Mouse (Mus musculus): Measurements from ENCODE around the gene Zfp629. TPM values are rescaled to one million over a fixed set of nuclear protein-coding genes. Genes with fewer than 3 reads are reported as not detected.
A peak's percentile ranks its signal among the peaks of the same experiment; 100 is the strongest.

Zfp629 gene
- polyA plus RNA-seq, 1 experiment from 2014 or later, result 23.5 TPM

DNA sequence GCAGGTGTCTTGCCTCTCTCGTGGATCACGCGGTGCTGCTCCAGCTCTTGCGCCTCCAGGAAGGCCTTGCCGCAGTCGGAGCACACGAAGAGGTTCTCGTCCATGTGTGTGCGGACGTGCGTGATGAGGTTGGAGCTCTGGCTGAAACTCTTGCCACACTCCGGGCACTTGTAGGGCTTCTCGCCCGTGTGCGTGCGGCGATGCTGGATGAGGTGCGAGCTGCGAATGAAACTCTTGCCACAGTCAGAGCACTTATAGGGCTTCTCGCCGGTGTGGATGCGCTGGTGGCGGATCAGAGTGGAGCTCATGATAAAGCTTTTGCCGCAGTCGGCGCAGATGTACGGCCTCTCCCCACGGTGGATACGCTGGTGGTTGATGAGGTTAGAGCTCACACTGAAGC is 4.6 kb downstream of the Zfp629 start:
- Histone ChIP-seq H3K9me3 (ENCODE audit: control insufficient read depth, low read length) (no peaks in the 10 kb centered on the region), H3K9ac (ENCODE audit: low read depth, low read length) (no peak overlapping the region), H3K4me2 (replicated peaks; ENCODE audit: low read depth, low read length) (no peak overlapping the region), H3K4me3 (ENCODE audit: low read length) (no peak overlapping the region), H3K4me1 (ENCODE audit: control insufficient read depth, insufficient read depth, low read length) (peaks cover 14% of the 10 kb centered on the region), H3K27me3 (ENCODE audit: control insufficient read depth, insufficient read depth, low read length) (no peaks in the 10 kb centered on the region), H3K36me3 (ENCODE audit: control insufficient read depth, insufficient read depth, low read length) (peaks cover 60% of the 10 kb centered on the region), H3K27ac (ENCODE audit: low read depth, low read length) (no peak overlapping the region)
- 96% methylated on average over 29 of the region's 29 CpGs for WGBS
- ATAC-seq (ENCODE audit: low FRiP score, low TSS enrichment), result no peak

DNA sequence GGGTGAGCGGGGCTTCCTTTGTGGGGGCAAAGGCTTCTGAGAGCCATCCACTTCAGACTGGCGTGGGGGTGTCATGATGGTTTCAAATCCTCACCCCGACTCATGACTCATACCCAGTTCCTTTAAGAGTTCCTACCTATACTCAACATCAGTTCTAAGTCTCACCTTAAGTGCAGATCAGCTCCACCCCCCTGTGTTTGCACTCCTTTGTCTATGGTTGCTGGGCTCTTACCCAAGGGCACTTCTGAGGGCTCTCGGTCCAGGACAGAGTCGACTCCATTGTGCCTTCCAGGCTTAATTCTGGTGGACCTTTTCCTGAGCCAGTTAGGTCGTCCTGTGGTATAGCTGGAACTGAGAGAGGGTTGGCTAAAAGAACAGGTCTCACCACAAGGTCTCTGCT is 8.4 kb downstream of the Zfp629 start:
- ATAC-seq (ENCODE audit: low FRiP score, low TSS enrichment), result no peak
- Histone ChIP-seq H3K4me1 (ENCODE audit: control insufficient read depth, insufficient read depth, low read length) (no peaks in the 10 kb centered on the region), H3K9ac (ENCODE audit: low read depth, low read length) (no peak overlapping the region), H3K27me3 (ENCODE audit: control insufficient read depth, insufficient read depth, low read length) (no peaks in the 10 kb centered on the region), H3K27ac (ENCODE audit: low read depth, low read length) (no peak overlapping the region), H3K36me3 (ENCODE audit: control insufficient read depth, insufficient read depth, low read length) (peaks cover 73% of the 10 kb centered on the region), H3K4me3 (ENCODE audit: low read length) (no peak overlapping the region), H3K4me2 (replicated peaks; ENCODE audit: low read depth, low read length) (no peak overlapping the region), H3K9me3 (ENCODE audit: control insufficient read depth, low read length) (no peaks in the 10 kb centered on the region)
- 88% methylated on average over 6 of the region's 6 CpGs for WGBS

DNA sequence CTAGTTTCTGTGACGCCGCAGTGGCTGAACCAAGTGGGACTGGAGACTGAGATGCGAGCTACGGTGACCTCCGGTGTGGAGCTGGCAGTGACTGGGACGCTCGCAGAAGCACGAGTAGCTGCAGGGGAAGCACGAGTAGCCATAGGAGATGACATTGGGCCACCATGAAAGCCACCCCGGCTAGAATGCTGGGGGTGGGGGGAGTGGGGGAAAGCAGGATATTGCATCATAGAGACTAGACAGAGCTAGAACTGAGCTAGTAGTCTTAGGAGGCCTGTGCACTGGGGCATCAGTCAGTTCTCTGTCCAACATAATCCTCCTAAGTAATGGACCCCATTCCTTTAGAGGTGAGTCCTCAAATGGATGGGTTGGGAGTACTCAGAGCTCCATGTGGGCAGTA is 11.3 kb downstream of the Zfp629 start:
- no peak overlapping the region for H3K4me3 ChIP-seq (ENCODE audit: low read length)
- H3K9me3 ChIP-seq (ENCODE audit: control insufficient read depth, low read length), result no peaks in the 10 kb centered on the region
- no peaks in the 10 kb centered on the region for H3K27me3 ChIP-seq (ENCODE audit: control insufficient read depth, insufficient read depth, low read length)
- WGBS, result 92% methylated on average over 10 of the region's 10 CpGs
- no peaks in the 10 kb centered on the region for H3K4me1 ChIP-seq (ENCODE audit: control insufficient read depth, insufficient read depth, low read length)
- H3K4me2 ChIP-seq (replicated peaks; ENCODE audit: low read depth, low read length), result no peak overlapping the region
- ATAC-seq (ENCODE audit: low FRiP score, low TSS enrichment), result no peak; the same call in 1 of the 2 replicates
- H3K9ac ChIP-seq (ENCODE audit: low read depth, low read length), result no peak overlapping the region
- H3K27ac ChIP-seq (ENCODE audit: low read depth, low read length), result no peak overlapping the region
- H3K36me3 ChIP-seq (ENCODE audit: control insufficient read depth, insufficient read depth, low read length), result peaks cover 73% of the 10 kb centered on the region

DNA sequence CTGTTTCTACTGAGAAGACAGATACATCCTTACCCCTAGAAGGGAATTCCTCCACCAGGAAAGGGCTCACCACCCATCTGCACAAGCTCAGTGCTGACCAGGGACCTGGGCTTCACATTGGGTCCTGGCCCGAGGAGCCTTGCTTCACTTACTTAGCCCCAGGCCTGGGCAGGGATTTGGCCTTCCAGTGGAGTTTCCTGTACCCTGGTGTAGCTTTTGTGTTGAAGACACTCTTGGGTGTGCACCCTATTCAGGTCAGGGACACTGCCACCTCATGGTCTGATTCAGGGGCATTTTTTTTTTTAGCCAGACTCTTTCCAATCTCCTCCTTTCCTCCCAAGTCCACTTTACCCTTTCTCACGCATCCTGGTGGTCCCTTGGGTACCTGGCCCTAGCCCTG is 12.7 kb downstream of the Zfp629 start:
- Histone ChIP-seq H3K9me3 (ENCODE audit: control insufficient read depth, low read length) (no peaks in the 10 kb centered on the region), H3K36me3 (ENCODE audit: control insufficient read depth, insufficient read depth, low read length) (peaks cover 74% of the 10 kb centered on the region), H3K27ac (ENCODE audit: low read depth, low read length) (no peak overlapping the region), H3K27me3 (ENCODE audit: control insufficient read depth, insufficient read depth, low read length) (no peaks in the 10 kb centered on the region), H3K4me3 (ENCODE audit: low read length) (no peak overlapping the region), H3K4me2 (replicated peaks; ENCODE audit: low read depth, low read length) (no peak overlapping the region), H3K9ac (ENCODE audit: low read depth, low read length) (no peak overlapping the region), H3K4me1 (ENCODE audit: control insufficient read depth, insufficient read depth, low read length) (no peaks in the 10 kb centered on the region)
- ATAC-seq (ENCODE audit: low FRiP score, low TSS enrichment), result no peak
- WGBS, result 87% methylated on average over 2 of the region's 2 CpGs

DNA sequence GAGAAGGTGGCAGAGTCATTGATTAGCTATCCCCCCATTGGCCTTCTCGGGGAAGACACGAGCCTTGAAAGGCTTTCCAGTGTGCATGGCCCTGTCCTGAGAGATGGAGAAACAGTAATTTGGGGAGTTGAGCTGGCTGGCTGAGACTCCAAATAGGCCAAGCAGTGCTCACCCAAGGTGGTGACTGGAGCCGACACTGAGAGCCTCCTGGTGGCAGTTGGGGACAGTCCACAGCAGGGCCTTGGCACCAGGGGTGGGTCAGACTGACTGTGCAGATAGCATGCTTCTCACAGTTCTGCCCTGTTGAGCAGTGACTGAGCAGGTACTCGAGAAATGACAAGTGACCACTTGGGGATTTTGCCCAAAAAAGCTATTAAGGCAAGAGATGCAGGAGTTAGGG is 13.9 kb downstream of the Zfp629 start:
- peaks cover 76% of the 10 kb centered on the region for H3K36me3 ChIP-seq (ENCODE audit: control insufficient read depth, insufficient read depth, low read length)
- H3K4me1 ChIP-seq (ENCODE audit: control insufficient read depth, insufficient read depth, low read length), result no peaks in the 10 kb centered on the region
- no peak overlapping the region for H3K27ac ChIP-seq (ENCODE audit: low read depth, low read length)
- no peak for ATAC-seq (ENCODE audit: low FRiP score, low TSS enrichment)
- 86% methylated on average over 4 of the region's 4 CpGs for WGBS
- no peak overlapping the region for H3K4me3 ChIP-seq (ENCODE audit: low read length)
- H3K9ac ChIP-seq (ENCODE audit: low read depth, low read length), result no peak overlapping the region
- no peaks in the 10 kb centered on the region for H3K9me3 ChIP-seq (ENCODE audit: control insufficient read depth, low read length)
- H3K27me3 ChIP-seq (ENCODE audit: control insufficient read depth, insufficient read depth, low read length), result no peaks in the 10 kb centered on the region
- H3K4me2 ChIP-seq (replicated peaks; ENCODE audit: low read depth, low read length), result no peak overlapping the region

DNA sequence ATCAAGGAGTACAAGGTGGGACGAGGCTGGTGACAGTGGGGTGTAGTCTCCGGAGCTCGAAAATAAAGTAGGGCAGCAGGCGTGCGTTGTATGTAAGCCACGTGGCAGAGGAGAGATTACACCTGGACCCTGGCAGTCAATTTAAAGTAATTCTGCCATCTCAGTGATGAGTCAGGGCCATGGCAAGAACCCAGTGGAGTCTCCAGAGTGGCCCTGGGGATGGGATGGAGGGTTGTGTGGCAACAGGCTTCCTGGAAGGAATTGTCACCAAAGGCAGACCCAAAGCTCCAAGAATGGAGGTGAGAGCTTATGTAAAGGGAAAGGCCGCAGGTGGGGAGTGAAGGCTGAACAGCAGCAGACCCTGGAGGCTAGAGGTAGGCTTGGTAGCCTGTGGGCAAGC is 15.0 kb downstream of the Zfp629 start:
- Histone ChIP-seq H3K4me3 (ENCODE audit: low read length) (no peak overlapping the region), H3K4me2 (replicated peaks; ENCODE audit: low read depth, low read length) (no peak overlapping the region), H3K27me3 (ENCODE audit: control insufficient read depth, insufficient read depth, low read length) (no peaks in the 10 kb centered on the region), H3K36me3 (ENCODE audit: control insufficient read depth, insufficient read depth, low read length) (peaks cover 84% of the 10 kb centered on the region), H3K9ac (ENCODE audit: low read depth, low read length) (no peak overlapping the region), H3K4me1 (ENCODE audit: control insufficient read depth, insufficient read depth, low read length) (no peaks in the 10 kb centered on the region), H3K27ac (ENCODE audit: low read depth, low read length) (no peak overlapping the region), H3K9me3 (ENCODE audit: control insufficient read depth, low read length) (no peaks in the 10 kb centered on the region)
- ATAC-seq (ENCODE audit: low FRiP score, low TSS enrichment), result no peak
- 94% methylated on average over 7 of the region's 7 CpGs for WGBS

DNA sequence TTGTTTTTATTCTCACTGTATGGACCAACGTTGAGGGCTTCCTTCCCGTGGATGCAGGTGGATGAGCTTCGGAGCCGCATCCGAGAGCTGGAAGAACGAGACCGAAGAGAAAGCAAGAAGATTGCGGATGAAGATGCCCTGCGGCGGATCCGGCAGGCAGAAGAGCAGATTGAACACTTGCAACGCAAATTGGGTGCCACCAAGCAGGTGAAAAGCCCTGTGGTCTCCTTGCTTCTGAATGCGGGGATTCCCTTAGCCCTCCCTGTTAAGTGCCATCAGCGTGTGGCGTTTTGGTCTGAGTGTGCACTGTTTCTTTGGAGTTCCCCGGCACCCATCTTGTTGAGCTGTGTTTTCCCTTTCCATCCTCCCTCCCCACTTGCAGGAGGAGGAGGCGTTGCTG is 18.9 kb downstream of the Zfp629 start:
- Histone ChIP-seq H3K36me3 (ENCODE audit: control insufficient read depth, insufficient read depth, low read length) (peaks cover 100% of the 10 kb centered on the region), H3K27ac (ENCODE audit: low read depth, low read length) (no peak overlapping the region), H3K4me1 (ENCODE audit: control insufficient read depth, insufficient read depth, low read length) (no peaks in the 10 kb centered on the region), H3K4me3 (ENCODE audit: low read length) (no peak overlapping the region), H3K4me2 (replicated peaks; ENCODE audit: low read depth, low read length) (no peak overlapping the region), H3K27me3 (ENCODE audit: control insufficient read depth, insufficient read depth, low read length) (no peaks in the 10 kb centered on the region), H3K9ac (ENCODE audit: low read depth, low read length) (no peak overlapping the region), H3K9me3 (ENCODE audit: control insufficient read depth, low read length) (no peaks in the 10 kb centered on the region)
- ATAC-seq (ENCODE audit: low FRiP score, low TSS enrichment), result no peak
- 95% methylated on average over 17 of the region's 17 CpGs for WGBS

DNA sequence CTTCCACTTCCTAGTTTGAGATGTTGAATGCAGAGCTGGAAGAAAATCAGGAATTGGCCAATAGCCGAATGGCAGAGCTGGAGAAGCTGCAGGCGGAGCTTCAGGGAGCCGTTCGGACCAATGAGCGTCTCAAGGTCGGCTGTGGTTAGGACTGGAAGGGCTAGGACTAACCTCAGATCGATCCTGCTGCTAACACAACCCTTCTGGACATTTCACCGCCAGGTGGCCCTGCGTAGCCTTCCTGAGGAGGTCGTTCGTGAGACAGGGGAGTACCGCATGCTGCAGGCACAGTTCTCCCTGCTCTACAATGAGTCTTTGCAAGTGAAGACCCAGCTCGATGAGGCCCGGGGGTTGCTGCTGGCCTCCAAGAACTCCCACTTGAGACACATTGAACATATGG is 23.0 kb downstream of the Zfp629 start:
- 90% methylated on average over 14 of the region's 14 CpGs for WGBS
- Histone ChIP-seq H3K27ac (ENCODE audit: low read depth, low read length) (no peak overlapping the region), H3K4me1 (ENCODE audit: control insufficient read depth, insufficient read depth, low read length) (peaks cover 8% of the 10 kb centered on the region), H3K9me3 (ENCODE audit: control insufficient read depth, low read length) (no peaks in the 10 kb centered on the region), H3K9ac (ENCODE audit: low read depth, low read length) (no peak overlapping the region), H3K4me3 (ENCODE audit: low read length) (no peak overlapping the region), H3K4me2 (replicated peaks; ENCODE audit: low read depth, low read length) (no peak overlapping the region), H3K36me3 (ENCODE audit: control insufficient read depth, insufficient read depth, low read length) (peaks cover 80% of the 10 kb centered on the region), H3K27me3 (ENCODE audit: control insufficient read depth, insufficient read depth, low read length) (no peaks in the 10 kb centered on the region)
- no peak for ATAC-seq (ENCODE audit: low FRiP score, low TSS enrichment)

DNA sequence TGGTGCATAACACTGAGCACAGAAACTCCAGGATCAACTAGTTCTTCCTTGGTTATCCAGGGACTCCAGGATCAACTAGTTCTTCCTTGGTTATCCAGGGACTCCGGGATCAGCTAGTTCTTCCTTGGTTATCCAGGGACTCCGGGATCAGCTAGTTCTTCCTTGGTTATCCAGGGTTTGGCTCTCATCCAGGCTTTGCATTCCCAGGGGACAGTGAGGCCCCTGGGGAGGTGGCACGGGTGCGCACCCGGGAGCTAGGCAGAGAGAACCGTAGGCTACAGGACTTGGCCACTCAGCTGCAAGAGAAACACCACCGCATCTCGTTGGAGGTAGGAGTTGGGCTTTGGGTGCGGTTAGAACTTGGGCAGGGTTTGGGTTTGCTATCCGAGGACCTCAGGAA is 24.5 kb downstream of the Zfp629 start:
- Histone ChIP-seq H3K4me1 (ENCODE audit: control insufficient read depth, insufficient read depth, low read length) (peaks cover 15% of the 10 kb centered on the region), H3K9ac (ENCODE audit: low read depth, low read length) (no peak overlapping the region; the same call in 1 of the 2 replicates), H3K4me2 (replicated peaks; ENCODE audit: low read depth, low read length) (no peak overlapping the region), H3K9me3 (ENCODE audit: control insufficient read depth, low read length) (no peaks in the 10 kb centered on the region), H3K27ac (ENCODE audit: low read depth, low read length) (no peak overlapping the region), H3K4me3 (ENCODE audit: low read length) (no peak overlapping the region), H3K27me3 (ENCODE audit: control insufficient read depth, insufficient read depth, low read length) (no peaks in the 10 kb centered on the region), H3K36me3 (ENCODE audit: control insufficient read depth, insufficient read depth, low read length) (peaks cover 65% of the 10 kb centered on the region)
- no peak for ATAC-seq (ENCODE audit: low FRiP score, low TSS enrichment)
- 90% methylated on average over 10 of the region's 10 CpGs for WGBS

DNA sequence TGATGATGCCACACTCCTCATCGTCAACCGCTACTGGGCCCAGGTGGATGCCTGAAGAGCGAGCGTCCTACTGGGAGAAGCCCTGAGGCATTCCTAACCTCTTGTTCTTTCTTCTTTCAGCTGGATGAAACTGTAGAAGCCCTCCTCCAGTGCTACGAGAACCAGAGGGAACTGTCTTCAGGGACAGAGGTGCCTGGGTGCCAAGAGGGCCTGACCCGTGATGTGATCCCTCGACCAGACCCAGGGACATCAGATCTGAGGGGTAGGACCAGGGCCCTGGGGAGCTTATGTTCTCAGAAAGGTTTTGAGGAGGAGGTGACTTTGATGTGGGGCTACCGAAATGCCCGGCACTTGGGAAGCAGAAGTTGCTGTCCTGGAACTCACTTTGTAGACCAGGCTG is 26.0 kb downstream of the Zfp629 start:
- Histone ChIP-seq H3K36me3 (ENCODE audit: control insufficient read depth, insufficient read depth, low read length) (peaks cover 50% of the 10 kb centered on the region), H3K27ac (ENCODE audit: low read depth, low read length) (no peak overlapping the region), H3K27me3 (ENCODE audit: control insufficient read depth, insufficient read depth, low read length) (no peaks in the 10 kb centered on the region), H3K4me2 (replicated peaks; ENCODE audit: low read depth, low read length) (peak overlapping the region; percentile 54), H3K4me3 (ENCODE audit: low read length) (peak overlapping the region; percentile 76), H3K4me1 (ENCODE audit: control insufficient read depth, insufficient read depth, low read length) (peaks cover 15% of the 10 kb centered on the region), H3K9ac (ENCODE audit: low read depth, low read length) (peak overlapping the region; percentile 78; the same call in 1 of the 2 replicates), H3K9me3 (ENCODE audit: control insufficient read depth, low read length) (no peaks in the 10 kb centered on the region)
- 89% methylated on average over 9 of the region's 9 CpGs for WGBS
- no peak for ATAC-seq (ENCODE audit: low FRiP score, low TSS enrichment)

Measured in kidney, embryonic 14.5 days (tissue).